Mouse (Mus musculus) heart, adult 2 months (tissue): ENCODE data around the gene Sec22a.

ENCODE experiments used
- CTCF ChIP-seq: fragments of 200-600 bp; IDR thresholded peaks from 2 replicates; pipeline ENCODE4 v1.8.1; 2022; ENCODE audit warnings: antibody characterized with exemption, mild to moderate bottlenecking, moderate library complexity
- EP300 ChIP-seq: fragments of 200-500 bp; IDR thresholded peaks from 2 replicates; pipeline ENCODE4 v1.6.1; 2011; ENCODE audit warnings: low read depth, low read length, control low read depth; ENCODE audit not compliant: insufficient read depth
- POLR2A ChIP-seq: fragments of 200-500 bp; IDR thresholded peaks from 2 replicates; pipeline ENCODE4 v1.6.1; 2011; ENCODE audit warnings: mild to moderate bottlenecking, low read depth, low read length, control low read depth; ENCODE audit not compliant: insufficient read depth

DNA sequence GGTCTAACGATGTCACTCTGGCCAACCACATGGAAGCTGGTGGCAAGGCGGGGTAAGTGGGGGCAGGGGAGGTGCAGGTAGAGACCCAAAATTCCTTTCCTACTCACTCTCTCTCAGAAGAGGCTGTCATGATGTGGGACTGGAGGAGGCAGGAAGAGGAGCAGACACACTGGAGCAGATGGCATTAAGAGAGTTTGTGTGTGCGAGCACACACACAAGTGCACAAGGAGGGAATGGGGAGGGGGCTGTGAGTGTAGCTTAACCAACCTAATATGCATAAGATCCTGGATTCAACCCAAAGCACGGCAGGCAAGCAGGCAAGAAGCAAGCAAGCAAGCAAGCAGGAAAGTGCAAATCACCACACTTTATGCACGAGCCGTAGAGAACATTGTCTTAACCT, 92.8 kb downstream of the Sec22a start:
- no peak for TF ChIP-seq POLR2A
- TF ChIP-seq CTCF: no peak
- no peak for TF ChIP-seq EP300
